Mouse (Mus musculus) midbrain, embryonic 14.5 days (tissue): Measurements from ENCODE around the gene Tubg1. TPM values are rescaled to one million over a fixed set of nuclear protein-coding genes. Genes with fewer than 3 reads are reported as not detected.
A peak's percentile ranks its signal among the peaks of the same experiment; 100 is the strongest.

Source experiments
- ATAC-seq: fragments of 200-750 bp; cut with Nextera tagmentation; 2 replicates; pipeline ENCODE4 v1.8.0; 2017; ENCODE audit warnings: moderate number of reproducible peaks, moderate library complexity; ENCODE audit not compliant: low FRiP score, low TSS enrichment
- DNase-seq: peaks from one replicate; pipeline ENCODE4 v3.0.0-alpha.2; 2015
- H3K27ac ChIP-seq: fragments of 300-500 bp; sonication (generic); replicated peaks from 2 replicates; pipeline ENCODE4 v1.5.1; 2014; ENCODE audit warnings: mild to moderate bottlenecking, low read depth, low read length, moderate library complexity
- H3K27me3 ChIP-seq: fragments of 300-500 bp; sonication (generic); 2 replicates; pipeline ENCODE4 v1.6.1; 2014; ENCODE audit warnings: low read length, control low read depth, mixed read lengths; ENCODE audit not compliant: control insufficient read depth, insufficient read depth
- H3K36me3 ChIP-seq: fragments of 300-500 bp; sonication (generic); 2 replicates; pipeline ENCODE4 v1.6.1; 2014; ENCODE audit warnings: low read length, control low read depth; ENCODE audit not compliant: control insufficient read depth, insufficient read depth
- H3K4me1 ChIP-seq: fragments of 300-500 bp; sonication (generic); 2 replicates; pipeline ENCODE4 v1.6.1; 2014; ENCODE audit warnings: mild to moderate bottlenecking, antibody characterized with exemption, low read length, control low read depth; ENCODE audit not compliant: control insufficient read depth, insufficient read depth
- H3K4me2 ChIP-seq: fragments of 300-500 bp; sonication (generic); 2 replicates; pipeline ENCODE4 v1.6.1; 2014; ENCODE audit warnings: mild to moderate bottlenecking, low read length, moderate library complexity
- H3K4me3 ChIP-seq: fragments of 300-500 bp; sonication (generic); replicated peaks from 2 replicates; pipeline ENCODE4 v1.5.1; 2014; ENCODE audit warnings: low read depth, low read length
- H3K9ac ChIP-seq: fragments of 300-500 bp; sonication (generic); replicated peaks from 2 replicates; pipeline ENCODE4 v1.6.1; 2014; ENCODE audit warnings: mild to moderate bottlenecking, low read length, moderate library complexity
- H3K9me3 ChIP-seq: fragments of 300-500 bp; sonication (generic); 2 replicates; pipeline ENCODE4 v1.6.1; 2016; ENCODE audit warnings: low read length, control low read depth, mixed read lengths; ENCODE audit not compliant: control insufficient read depth
- WGBS: fragments of 180-500 bp; shearing (Covaris S2); extraction: QIAGEN DNeasy Blood & Tissue Kit; methylation state at CpG from one replicate; pipeline ENCODE4 v1.1.7; 2014; 5-methylcytosine and 5-hydroxymethylcytosine counted together
- polyA plus RNA-seq: library from polyadenylated mRNA; unstranded; fragments of >200 nt; fragmentation: Nextera tagmentation; extraction: Ambion mirVana; gene quantifications from 2 replicates; pipeline ENCODE4 v1.2.1, GENCODE M21; 2014

Tubg1 gene
- polyA plus RNA-seq, 1 experiment from 2014 or later = 73.3 TPM

DNA sequence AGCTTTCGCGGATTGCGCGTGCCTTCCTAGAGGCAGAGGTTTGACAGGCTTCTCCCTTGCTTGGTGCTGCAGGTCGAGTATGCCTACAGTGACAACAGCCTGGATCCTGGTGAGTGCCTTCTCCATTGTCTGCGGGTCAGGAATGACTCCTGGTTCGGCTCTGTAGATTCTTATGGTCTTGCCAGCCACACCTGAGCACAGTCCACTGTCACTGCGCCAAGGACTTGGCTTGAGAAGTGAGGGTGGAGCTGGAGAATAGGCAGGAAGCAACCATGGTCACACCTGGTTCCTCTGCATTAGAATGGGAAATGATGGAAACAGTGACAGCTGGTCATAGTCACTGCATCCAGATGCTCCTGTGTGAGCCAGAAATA is 32.1 kb upstream of the Tubg1 start:
- Histone ChIP-seq H3K4me3 (peak overlapping the region; percentile 69), H3K4me1 (peaks cover 26% of the 10 kb centered on the region), H3K36me3 (peaks cover 54% of the 10 kb centered on the region), H3K9me3 (no peaks in the 10 kb centered on the region), H3K27ac (peak overlapping the region; percentile 86), H3K27me3 (no peaks in the 10 kb centered on the region), H3K9ac (peak overlapping the region; percentile 80), H3K4me2 (peak overlapping the region; percentile 94)
- ATAC-seq (no peak), DNase-seq (no peak)
- WGBS = 9% methylated on average over 8 of the region's 8 CpGs

- Histone ChIP-seq H3K27me3 (no peaks in the 10 kb centered on the region), H3K4me1 (peaks cover 23% of the 10 kb centered on the region), H3K9me3 (no peaks in the 10 kb centered on the region), H3K4me3 (no peak overlapping the region), H3K9ac (no peak overlapping the region), H3K27ac (no peak overlapping the region), H3K4me2 (no peak overlapping the region), H3K36me3 (peaks cover 63% of the 10 kb centered on the region)
- no peak for ATAC-seq
- DNase-seq = no peak
- WGBS = 90% methylated on average over 1 of the region's 1 CpGs
These were observed 29.8 kb upstream of the Tubg1 start for GRCm38 (mm10) chr11:101089931-101090330.

DNA sequence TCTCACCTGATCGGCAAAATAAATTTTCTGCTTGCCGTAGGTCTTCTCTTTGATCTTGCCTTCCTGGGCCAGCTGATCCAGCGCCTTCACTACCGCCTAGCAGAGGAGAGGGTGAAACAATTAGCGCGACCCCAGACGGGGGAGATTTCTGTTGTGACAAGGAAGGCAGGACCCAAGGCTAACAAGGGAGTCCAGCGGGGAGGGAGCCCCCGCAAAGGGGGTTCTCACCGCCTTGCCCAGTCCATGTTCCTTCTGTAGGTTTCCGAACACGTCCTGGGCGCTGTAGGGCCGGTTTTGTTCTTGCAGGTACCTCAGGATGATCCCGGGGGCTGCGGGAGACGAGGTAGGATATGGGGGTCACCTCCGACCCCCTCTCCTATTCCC is 24.8 kb upstream of the Tubg1 start:
- Histone ChIP-seq H3K4me2 (peak overlapping the region; percentile 92), H3K27me3 (no peaks in the 10 kb centered on the region), H3K9me3 (no peaks in the 10 kb centered on the region), H3K36me3 (peaks cover 75% of the 10 kb centered on the region), H3K9ac (peak overlapping the region; percentile 65), H3K4me3 (peak overlapping the region; percentile 72), H3K27ac (peak overlapping the region; percentile 84; the same call in 1 of the 2 replicates), H3K4me1 (0 out of 2 replicates have a peak, but pooled peaks cover 8% of the 10 kb centered on the region)
- DNase-seq (no peak), ATAC-seq (no peak; the same call in 1 of the 2 replicates)
- WGBS = under 1% methylated on average over 18 of the region's 18 CpGs

DNA sequence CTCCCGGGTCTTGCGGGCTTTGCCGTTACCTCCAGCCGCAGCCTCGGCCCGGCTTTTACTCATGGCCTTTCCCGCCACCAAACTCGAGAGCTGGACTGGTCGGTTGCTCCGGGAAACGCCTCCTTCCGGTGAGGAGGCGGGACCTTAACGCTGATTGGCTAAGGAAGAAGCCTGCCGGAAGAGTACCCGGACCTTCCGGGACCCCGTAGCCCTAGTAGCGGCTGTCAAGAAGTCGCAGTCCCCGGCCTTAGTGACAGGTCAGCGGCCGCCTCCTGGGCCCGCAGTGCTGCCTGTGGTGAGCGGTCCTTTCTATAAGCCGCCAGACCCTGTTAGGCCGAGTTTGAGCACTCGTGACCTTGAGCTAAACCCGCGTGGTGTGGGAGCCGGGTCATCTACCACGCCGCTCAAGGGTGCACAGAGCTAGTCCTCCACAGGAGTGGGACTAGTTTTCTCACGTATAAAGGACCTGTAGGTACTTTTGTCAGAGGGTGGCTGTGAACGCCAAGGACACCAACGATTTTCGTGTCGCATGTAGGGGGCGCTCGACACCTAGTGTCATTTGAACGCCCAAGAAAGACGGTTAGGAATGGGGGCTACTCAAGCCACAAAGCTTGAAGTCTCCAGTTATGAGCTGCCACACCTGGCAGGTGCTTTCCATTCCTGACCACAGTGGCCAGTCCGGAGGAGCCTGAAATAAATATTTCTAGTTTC is 24.3 kb upstream of the Tubg1 start, which contains the start of gene Psmc3ip:
TSS of gene Psmc3ip (minus strand) at position 123 of the 711 bp plus-strand sequence.
- peak within 1 kb of the TSS; percentile 65 for H3K9ac ChIP-seq
- under 1% methylated on average over 43 of the region's 43 CpGs for WGBS
- H3K27ac ChIP-seq = peak within 1 kb of the TSS; percentile 84
- peak; percentile 96 for ATAC-seq
- peaks cover 75% of the 10 kb centered on the region for H3K36me3 ChIP-seq
- H3K4me3 ChIP-seq = peak within 1 kb of the TSS; percentile 72
- DNase-seq = peak; percentile 97
- no peaks in the 10 kb centered on the region for H3K27me3 ChIP-seq
- H3K4me2 ChIP-seq = peak within 1 kb of the TSS; percentile 92
- H3K9me3 ChIP-seq = no peaks in the 10 kb centered on the region
- H3K4me1 ChIP-seq = 0 out of 2 replicates have a peak, but pooled peaks cover 8% of the 10 kb centered on the region

GRCm38 (mm10) chr11:101098231-101098630 is 21.5 kb upstream of the Tubg1 start:
- Histone ChIP-seq H3K9me3 (no peaks in the 10 kb centered on the region), H3K27me3 (no peaks in the 10 kb centered on the region), H3K4me2 (no peak overlapping the region), H3K9ac (no peak overlapping the region), H3K36me3 (peaks cover 75% of the 10 kb centered on the region), H3K4me3 (no peak overlapping the region), H3K27ac (no peak overlapping the region), H3K4me1 (0 out of 2 replicates have a peak, but pooled peaks cover 8% of the 10 kb centered on the region)
- DNase-seq (no peak), ATAC-seq (no peak)
- WGBS = 93% methylated on average over 8 of the region's 8 CpGs

DNA sequence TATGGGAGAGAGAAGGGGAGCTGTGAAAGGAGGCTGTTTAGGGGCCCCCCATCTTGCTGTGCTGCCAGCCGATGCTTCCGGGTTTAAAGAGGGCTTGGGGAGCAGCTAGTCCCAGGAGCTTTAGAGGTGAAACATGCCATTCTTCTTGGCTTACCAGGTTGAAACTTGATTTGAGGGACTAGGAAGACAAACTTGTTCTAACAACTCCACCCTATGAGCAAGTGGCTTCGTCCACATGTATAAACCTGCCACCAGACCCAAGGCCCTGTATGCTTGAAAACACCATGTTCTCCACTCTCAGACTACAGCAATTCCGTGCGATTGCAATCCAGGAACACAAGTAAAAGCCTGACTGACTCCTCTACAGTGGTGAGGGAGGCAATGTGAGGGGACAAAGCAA is 16.7 kb upstream of the Tubg1 start:
- Histone ChIP-seq H3K9me3 (no peaks in the 10 kb centered on the region), H3K27ac (no peak overlapping the region), H3K4me3 (no peak overlapping the region), H3K4me1 (no peaks in the 10 kb centered on the region), H3K36me3 (peaks cover 71% of the 10 kb centered on the region), H3K27me3 (no peaks in the 10 kb centered on the region), H3K4me2 (no peak overlapping the region), H3K9ac (no peak overlapping the region)
- ATAC-seq = no peak
- DNase-seq = no peak
- WGBS = 94% methylated on average over 5 of the region's 5 CpGs

DNA sequence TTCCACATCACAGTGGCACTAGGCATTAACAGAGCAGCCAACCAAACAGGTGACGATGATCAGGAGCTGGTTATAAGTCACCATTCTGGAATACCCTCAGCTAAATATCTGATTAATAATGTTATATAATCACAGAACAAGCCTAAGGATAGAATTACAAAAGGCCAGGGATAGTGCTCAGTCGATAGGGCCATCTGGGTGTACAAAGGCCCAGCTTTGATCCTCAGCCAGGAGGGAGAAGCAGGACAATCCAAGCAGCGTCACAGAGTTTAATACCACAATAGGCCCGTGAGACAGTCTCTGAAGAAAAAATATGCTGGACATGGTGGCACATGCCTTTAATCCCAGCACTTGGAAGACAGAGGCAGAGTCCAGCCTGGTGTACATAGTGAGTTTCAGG is 10.4 kb upstream of the Tubg1 start:
- no peak overlapping the region for H3K4me2 ChIP-seq
- 46% methylated on average over 4 of the region's 4 CpGs for WGBS
- no peak overlapping the region for H3K9ac ChIP-seq
- H3K4me1 ChIP-seq = no peaks in the 10 kb centered on the region
- H3K36me3 ChIP-seq = peaks cover 9% of the 10 kb centered on the region
- DNase-seq (no peak), ATAC-seq (no peak)
- H3K27me3 ChIP-seq = no peaks in the 10 kb centered on the region
- no peak overlapping the region for H3K27ac ChIP-seq
- H3K9me3 ChIP-seq = no peaks in the 10 kb centered on the region
- no peak overlapping the region for H3K4me3 ChIP-seq

GRCm38 (mm10) chr11:101110708-101111107 is 9.0 kb upstream of the Tubg1 start:
- DNase-seq (no peak), ATAC-seq (no peak)
- no peaks in the 10 kb centered on the region for H3K4me1 ChIP-seq
- no peak overlapping the region for H3K4me2 ChIP-seq
- no peaks in the 10 kb centered on the region for H3K36me3 ChIP-seq
- no peak overlapping the region for H3K4me3 ChIP-seq
- no peaks in the 10 kb centered on the region for H3K27me3 ChIP-seq
- no peak overlapping the region for H3K27ac ChIP-seq
- H3K9ac ChIP-seq = no peak overlapping the region
- WGBS = 71% methylated on average over 5 of the region's 5 CpGs
- H3K9me3 ChIP-seq = no peaks in the 10 kb centered on the region

GRCm38 (mm10) chr11:101111178-101111577 is 8.6 kb upstream of the Tubg1 start:
- no peaks in the 10 kb centered on the region for H3K9me3 ChIP-seq
- 92% methylated on average over 4 of the region's 4 CpGs for whole genome bisulfite sequencing
- no peak overlapping the region for H3K9ac ChIP-seq
- H3K4me1 ChIP-seq = no peaks in the 10 kb centered on the region
- H3K4me3 ChIP-seq = no peak overlapping the region
- no peak for DNase-seq
- H3K27me3 ChIP-seq = no peaks in the 10 kb centered on the region
- no peak overlapping the region for H3K27ac ChIP-seq
- no peaks in the 10 kb centered on the region for H3K36me3 ChIP-seq
- no peak for ATAC-seq
- no peak overlapping the region for H3K4me2 ChIP-seq
